Mouse (Mus musculus) olfactory bulb, adult 2 months (tissue): Measurements from ENCODE around the gene Tcl1b4. TPM values are rescaled to one million over a fixed set of nuclear protein-coding genes. Genes with fewer than 3 reads are reported as not detected.

Experiments
- H3K27ac ChIP-seq: fragments of 200-500 bp; 2 replicates; pipeline ENCODE4 v1.5.1; 2012; ENCODE audit warnings: low read depth, low read length; ENCODE audit not compliant: insufficient read depth
- H3K4me1 ChIP-seq: fragments of 200-500 bp; 2 replicates; pipeline ENCODE4 v1.6.1; 2012; ENCODE audit warnings: low read length; ENCODE audit not compliant: control insufficient read depth, insufficient read depth
- H3K4me3 ChIP-seq: fragments of 200-500 bp; 2 replicates; pipeline ENCODE4 v1.5.1; 2012; ENCODE audit warnings: mild to moderate bottlenecking, low read depth, low read length, moderate library complexity; ENCODE audit not compliant: insufficient read depth
- CTCF ChIP-seq: fragments of 200-500 bp; IDR thresholded peaks from 2 replicates; pipeline ENCODE4 v1.5.1; 2012; ENCODE audit warnings: low read depth, mild to moderate bottlenecking, low read length, moderate library complexity; ENCODE audit not compliant: insufficient read depth
- POLR2A ChIP-seq: fragments of 200-500 bp; IDR thresholded peaks from 2 replicates; pipeline ENCODE4 v1.6.1; 2012; ENCODE audit warnings: mild to moderate bottlenecking, low read depth, low read length, moderate library complexity; ENCODE audit not compliant: insufficient read depth
- WGBS: fragments of 180-500 bp; shearing (Covaris S2); methylation state at CpG from one replicate; pipeline ENCODE4 v1.1.7; 2018; 5-methylcytosine and 5-hydroxymethylcytosine counted together
- polyA plus RNA-seq: library from polyadenylated mRNA; stranded (reverse); fragments of >200 nt; gene quantifications from 2 replicates; pipeline ENCODE4 v1.2.4, GENCODE M21; 2012; ENCODE audit warnings: low replicate concordance; ENCODE audit not compliant: missing spikeins, insufficient read depth, insufficient read length

The Tcl1b4 gene
- polyA plus RNA-seq, 1 experiment: not detected

DNA sequence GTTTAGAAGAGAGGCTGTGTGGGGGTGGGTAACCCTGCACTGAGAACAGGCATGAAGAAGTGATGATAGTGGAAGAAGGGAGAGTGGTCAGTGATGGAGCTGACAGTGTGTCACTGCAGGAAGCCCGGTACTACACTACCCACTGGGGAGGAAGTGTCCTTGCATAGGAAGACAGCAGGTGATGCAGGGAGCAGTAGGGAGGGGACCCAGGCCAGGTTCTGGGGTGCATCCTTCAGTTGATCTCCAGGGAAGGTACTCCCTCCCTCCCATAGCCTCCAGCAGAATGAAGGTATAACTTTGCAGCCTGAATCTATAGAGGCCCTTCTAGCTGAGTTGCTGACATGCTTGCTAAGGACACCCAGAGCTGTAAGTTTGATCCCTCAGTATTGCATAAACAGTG is 5.3 kb downstream of the Tcl1b4 start:
- H3K4me1 ChIP-seq: no peaks in the 10 kb centered on the region
- no peak overlapping the region for H3K27ac ChIP-seq
- H3K4me3 ChIP-seq: no peak overlapping the region
- TF ChIP-seq CTCF (no peak), POLR2A (no peak)
- WGBS: 94% methylated on average over 1 of the region's 1 CpGs

DNA sequence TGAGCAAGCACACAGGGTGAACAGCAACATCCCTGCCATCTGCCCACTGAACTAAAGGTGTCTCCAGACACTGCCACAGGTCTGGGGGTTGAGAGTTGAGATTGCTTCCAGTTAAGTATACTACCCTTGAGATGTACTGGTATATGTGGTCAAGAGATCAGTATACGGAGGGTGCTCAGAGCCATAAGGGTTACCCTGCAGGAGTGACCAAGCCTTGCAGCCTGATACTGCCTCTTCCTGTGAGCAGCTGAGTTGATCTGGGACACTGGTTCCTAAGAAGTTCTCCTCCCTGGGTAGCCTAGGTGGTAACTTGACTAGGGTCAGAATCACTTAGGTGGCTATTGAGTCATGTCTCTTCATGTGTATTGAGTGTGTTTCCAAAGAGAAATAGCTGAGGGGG is 6.7 kb downstream of the Tcl1b4 start:
- Histone ChIP-seq H3K4me1 (no peaks in the 10 kb centered on the region), H3K4me3 (no peak overlapping the region), H3K27ac (no peak overlapping the region)
- TF ChIP-seq POLR2A (no peak), CTCF (no peak)
- WGBS: 93% methylated on average over 1 of the region's 1 CpGs

- Histone ChIP-seq H3K4me1 (no peaks in the 10 kb centered on the region), H3K27ac (no peak overlapping the region), H3K4me3 (no peak overlapping the region)
- no peak for TF ChIP-seq CTCF
- TF ChIP-seq POLR2A: no peak
- 96% methylated on average over 7 of the region's 7 CpGs for WGBS
Observed at GRCm38 (mm10) chr12:105209231-105209630, 7.5 kb downstream of the Tcl1b4 start.

- WGBS: 91% methylated on average over 7 of the region's 7 CpGs
- H3K4me1 ChIP-seq: no peaks in the 10 kb centered on the region
- TF ChIP-seq CTCF (no peak), POLR2A (no peak)
Observed at GRCm38 (mm10) chr12:105217101-105217760, 15.5 kb downstream of the Tcl1b4 start.

GRCm38 (mm10) chr12:105222601-105223319 is 21.0 kb downstream of the Tcl1b4 start, which contains the start of gene Tcl1:
TSS of gene Tcl1 (minus strand) at chr12:105222793.
- Histone ChIP-seq H3K27ac (no peak within 1 kb of the TSS), H3K4me3 (no peak within 1 kb of the TSS), H3K4me1 (no peaks in the 10 kb centered on the region)
- no peak for TF ChIP-seq POLR2A
- no peak for TF ChIP-seq CTCF
- WGBS: 96% methylated on average over 22 of the region's 22 CpGs

More at GRCm38 (mm10) chr12:105217101-105217760, 15.5 kb downstream of the Tcl1b4 start:
- no peak overlapping the region for H3K27ac ChIP-seq
- no peak overlapping the region for H3K4me3 ChIP-seq

GRCm38 (mm10) chr12:105224621-105225320 is 23.0 kb downstream of the Tcl1b4 start:
- TF ChIP-seq POLR2A (no peak), CTCF (no peak)
- no peaks in the 10 kb centered on the region for H3K4me1 ChIP-seq
- H3K27ac ChIP-seq: no peak overlapping the region
- no peak overlapping the region for H3K4me3 ChIP-seq
- WGBS: 44% methylated on average over 16 of the region's 16 CpGs

DNA sequence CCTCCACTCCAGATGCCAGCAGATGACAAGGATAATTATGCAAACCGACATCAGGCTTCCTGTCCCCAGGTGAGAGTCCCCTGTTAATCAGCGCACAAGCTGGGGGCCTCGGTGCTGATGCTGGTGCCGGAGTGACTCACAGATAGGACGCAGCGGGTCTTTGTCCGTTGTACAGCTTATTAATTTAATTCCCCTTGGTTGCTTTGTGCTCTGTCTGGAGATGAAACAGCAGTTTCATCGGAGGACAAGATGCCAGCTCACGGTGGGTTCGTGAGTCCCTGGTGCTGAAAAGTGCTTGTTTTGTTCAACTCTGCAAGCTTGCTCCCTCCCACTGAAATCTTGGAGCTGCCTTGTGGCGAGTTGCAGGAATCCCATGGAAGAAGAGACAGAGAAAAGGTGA is 32.6 kb downstream of the Tcl1b4 start:
- no peak for TF ChIP-seq POLR2A
- TF ChIP-seq CTCF: no peak
- WGBS: 39% methylated on average over 11 of the region's 11 CpGs
- Histone ChIP-seq H3K4me3 (no peak overlapping the region), H3K4me1 (peaks cover 6% of the 10 kb centered on the region; the same call in 1 of the 2 replicates), H3K27ac (no peak overlapping the region)

- no peak overlapping the region for H3K27ac ChIP-seq
- 82% methylated on average over 3 of the region's 3 CpGs for WGBS
- H3K4me1 ChIP-seq: peaks cover 6% of the 10 kb centered on the region; the same call in 1 of the 2 replicates
- no peak overlapping the region for H3K4me3 ChIP-seq
- TF ChIP-seq POLR2A: no peak
- TF ChIP-seq CTCF: no peak
Observed at GRCm38 (mm10) chr12:105235091-105235490, 33.3 kb downstream of the Tcl1b4 start.

GRCm38 (mm10) chr12:105239060-105239459 is 37.3 kb downstream of the Tcl1b4 start:
- Histone ChIP-seq H3K4me1 (peaks cover 6% of the 10 kb centered on the region; the same call in 1 of the 2 replicates), H3K27ac (no peak overlapping the region), H3K4me3 (no peak overlapping the region)
- WGBS: 27% methylated on average over 9 of the region's 9 CpGs
- TF ChIP-seq CTCF: no peak
- no peak for TF ChIP-seq POLR2A
